Mouse (Mus musculus): ENCODE measurements at regions not wholly inside any gene's neighbourhood (a gene's known extent, or its start where the extent isn't known, plus 50 kb on each side); places are given as distances from the start of the nearest gene placed in this dataset.
A peak's percentile ranks its signal among the peaks of the same experiment; 100 is the strongest.

DNA sequence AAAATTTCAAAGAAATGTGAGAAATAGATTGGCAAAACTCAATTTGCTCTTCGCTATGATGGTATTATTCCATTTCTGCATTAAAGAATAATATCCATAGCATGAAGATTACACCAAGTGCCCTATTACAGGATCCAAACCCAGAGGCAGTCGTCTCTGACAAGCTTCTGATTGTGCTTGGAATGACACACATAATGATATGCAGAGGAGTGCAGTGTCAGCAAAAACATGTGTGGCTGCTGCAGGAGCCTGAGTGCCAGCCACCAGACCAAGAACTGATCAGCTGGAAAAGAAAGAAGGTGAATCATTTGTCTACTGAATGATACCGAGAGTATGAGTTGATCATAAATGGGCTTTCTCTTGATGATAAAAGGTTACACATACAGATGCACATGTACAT is 137.3 kb downstream of the Il15 start:
- ATAC-seq (replicated peaks; ENCODE audit: low FRiP score, low TSS enrichment, poor library complexity, severe bottlenecking), result no peak

GRCm38 (mm10) chr8:82262196-82262595 is 140.8 kb downstream of the Il15 start:
- ATAC-seq (replicated peaks; ENCODE audit: low FRiP score, low TSS enrichment, poor library complexity, severe bottlenecking), result no peak

- ATAC-seq (replicated peaks; ENCODE audit: low FRiP score, low TSS enrichment, poor library complexity, severe bottlenecking), result no peak
Measured at GRCm38 (mm10) chr8:82260613-82261012, 142.4 kb downstream of the Il15 start.

DNA sequence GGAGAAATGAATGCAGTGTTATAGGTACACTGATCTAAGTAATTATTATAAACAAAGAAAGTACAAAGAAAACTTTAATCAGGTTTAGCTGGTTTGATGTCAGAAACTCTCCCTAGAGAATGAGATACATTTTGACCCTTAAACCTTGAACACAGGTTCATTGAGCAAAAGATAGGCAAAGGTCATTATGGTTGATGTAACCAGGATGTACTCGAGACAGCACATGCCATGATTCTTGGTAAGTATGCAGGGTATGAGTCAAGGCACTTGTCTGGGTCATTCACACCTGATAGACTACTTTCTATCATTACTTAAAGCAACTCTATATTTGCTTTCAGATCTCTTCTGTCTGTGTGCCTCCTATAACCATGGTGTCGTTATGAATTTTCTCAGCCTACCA is 147.2 kb downstream of the Il15 start:
- ATAC-seq (replicated peaks; ENCODE audit: low FRiP score, low TSS enrichment, poor library complexity, severe bottlenecking), result no peak

DNA sequence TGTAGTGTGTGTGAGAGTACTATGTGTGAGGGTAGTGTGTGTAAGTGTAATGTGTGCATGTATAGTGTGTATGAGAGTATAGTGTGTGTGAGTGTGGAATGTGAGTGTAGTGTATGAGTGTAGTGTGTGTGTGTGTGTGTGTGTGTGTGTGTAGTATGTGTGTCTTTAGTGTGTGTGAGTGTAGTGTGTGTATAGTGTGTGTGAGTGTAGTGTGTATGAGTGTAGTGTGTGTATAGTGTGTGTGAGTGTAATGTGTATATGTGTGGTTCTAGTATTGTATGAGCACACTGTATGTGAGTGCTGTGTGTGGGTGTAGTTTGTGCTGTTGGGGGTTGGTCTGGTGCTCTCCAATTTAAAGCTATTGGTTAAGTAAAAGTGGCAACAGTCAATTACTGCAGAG is 150.6 kb downstream of the Il15 start:
- ATAC-seq (replicated peaks; ENCODE audit: low FRiP score, low TSS enrichment, poor library complexity, severe bottlenecking), result no peak

DNA sequence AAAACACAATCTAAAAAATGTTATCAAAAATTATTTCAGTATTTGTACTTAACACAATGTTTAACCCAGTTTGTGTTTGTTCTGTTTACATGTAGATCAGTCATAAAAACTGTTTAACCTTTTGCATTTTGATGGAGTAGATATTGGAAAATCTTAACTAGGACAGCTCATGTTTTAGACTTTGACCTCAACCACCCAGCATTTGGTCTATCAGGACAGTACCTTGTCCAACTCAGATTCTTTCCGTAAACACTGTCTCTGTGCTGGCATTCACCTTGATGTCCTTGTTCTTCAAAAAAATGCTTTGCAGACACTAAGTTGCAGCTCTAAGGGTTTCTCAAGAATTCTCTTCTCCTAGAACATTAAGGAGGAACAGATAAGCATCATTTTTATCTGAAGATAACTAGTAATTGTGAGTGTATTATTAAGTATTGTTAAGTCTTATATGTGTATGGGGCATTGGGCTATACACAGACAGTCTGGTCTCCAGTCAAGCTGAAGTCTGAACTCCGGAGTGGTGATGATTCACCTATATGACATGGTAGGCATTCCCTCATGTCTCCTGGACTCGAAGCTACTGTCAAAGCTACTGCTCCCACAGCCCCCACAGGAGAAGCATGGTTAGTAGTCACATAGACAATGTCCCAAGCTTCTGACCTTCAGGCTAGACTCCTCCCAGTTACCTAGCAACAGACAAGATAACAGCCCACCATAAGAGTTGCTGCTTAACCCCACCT is 153.0 kb downstream of the Il15 start:
- ATAC-seq (replicated peaks; ENCODE audit: low FRiP score, low TSS enrichment, poor library complexity, severe bottlenecking), result no peak

GRCm38 (mm10) chr8:82244076-82244475 is 158.9 kb downstream of the Il15 start:
- ATAC-seq (replicated peaks; ENCODE audit: low FRiP score, low TSS enrichment, poor library complexity, severe bottlenecking), result no peak

DNA sequence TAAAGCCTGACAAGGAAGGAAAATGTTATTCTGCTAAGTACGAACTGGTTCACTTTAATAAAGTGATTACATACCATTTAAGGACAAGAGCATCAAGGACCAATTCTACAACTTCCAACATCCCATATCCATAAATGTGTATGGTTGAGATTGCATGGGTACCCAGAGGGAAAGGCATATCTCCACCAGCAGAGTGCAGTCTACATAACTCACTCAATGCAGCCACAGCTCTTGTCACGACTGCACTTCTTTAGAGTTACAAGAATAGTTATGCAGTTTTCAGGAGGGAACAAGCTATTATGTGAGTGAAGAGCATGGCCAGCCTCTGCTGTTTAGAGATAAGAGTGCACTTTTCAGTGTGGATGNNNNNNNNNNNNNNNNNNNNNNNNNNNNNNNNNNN is 173.1 kb downstream of the Il15 start:
- no peak for ATAC-seq (replicated peaks; ENCODE audit: low FRiP score, low TSS enrichment, poor library complexity, severe bottlenecking)

GRCm38 (mm10) chr8:82201746-82202145 is 201.3 kb downstream of the Il15 start:
- ATAC-seq (replicated peaks; ENCODE audit: low FRiP score, low TSS enrichment, poor library complexity, severe bottlenecking), result no peak

DNA sequence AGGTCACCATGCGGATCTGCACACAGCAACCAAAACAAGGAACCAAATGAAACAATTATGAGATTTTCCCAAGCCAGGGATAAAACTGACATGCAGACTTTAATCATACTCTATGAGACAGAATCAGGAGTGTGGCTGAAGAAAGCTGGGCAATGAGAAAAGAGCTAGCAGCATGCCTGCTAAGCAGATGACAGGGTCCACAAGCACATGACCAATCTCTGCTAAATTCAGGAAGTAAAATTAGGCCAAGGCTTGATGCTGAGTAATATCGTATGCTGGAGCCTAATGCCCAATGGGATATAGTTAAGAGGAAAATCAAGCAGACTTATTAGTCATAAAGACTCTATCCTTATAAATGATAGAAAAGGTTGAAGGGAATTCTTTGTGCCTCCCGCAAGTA is 202.8 kb downstream of the Il15 start:
- no peak for ATAC-seq (replicated peaks; ENCODE audit: low FRiP score, low TSS enrichment, poor library complexity, severe bottlenecking)

DNA sequence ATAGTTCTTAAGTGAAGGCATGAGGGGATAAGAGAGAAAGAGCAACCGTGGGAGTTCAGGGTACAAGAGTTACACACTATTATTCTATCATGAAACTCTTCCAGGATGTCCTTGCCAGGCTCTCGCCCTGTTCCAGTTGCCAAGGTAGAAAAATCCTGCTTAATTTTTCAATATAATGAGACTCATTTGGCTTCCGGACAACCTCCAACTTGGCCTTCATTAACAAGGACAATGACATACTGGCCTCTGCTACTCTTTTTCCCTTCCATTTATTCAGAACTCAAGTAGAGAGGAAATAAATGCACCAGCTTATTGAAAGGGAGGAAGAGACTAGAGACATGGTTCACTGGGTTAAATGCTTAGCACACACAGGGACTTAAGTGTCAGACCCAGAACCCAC is 206.5 kb downstream of the Il15 start:
- ATAC-seq (replicated peaks; ENCODE audit: low FRiP score, low TSS enrichment, poor library complexity, severe bottlenecking), result no peak

DNA sequence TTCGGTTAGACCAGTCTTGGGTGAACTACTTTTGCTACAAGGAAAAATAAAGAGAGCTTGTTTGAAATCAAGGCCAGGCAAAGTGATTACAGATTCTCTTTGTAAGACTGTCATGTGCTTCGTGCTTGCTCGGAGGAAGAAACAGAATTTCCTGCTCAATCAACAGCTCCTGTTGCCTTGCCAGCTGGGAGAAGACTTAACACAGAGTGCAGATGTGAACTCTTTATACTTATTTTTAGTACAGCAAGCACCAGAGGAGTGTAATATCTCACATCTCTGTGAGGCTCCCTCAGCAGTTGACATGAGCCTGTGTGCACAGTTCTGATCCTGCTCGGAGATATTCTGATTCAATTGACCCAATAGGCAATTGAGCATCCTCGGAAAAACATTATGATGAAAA is 207.9 kb downstream of the Il15 start:
- no peak for ATAC-seq (replicated peaks; ENCODE audit: low FRiP score, low TSS enrichment, poor library complexity, severe bottlenecking)

DNA sequence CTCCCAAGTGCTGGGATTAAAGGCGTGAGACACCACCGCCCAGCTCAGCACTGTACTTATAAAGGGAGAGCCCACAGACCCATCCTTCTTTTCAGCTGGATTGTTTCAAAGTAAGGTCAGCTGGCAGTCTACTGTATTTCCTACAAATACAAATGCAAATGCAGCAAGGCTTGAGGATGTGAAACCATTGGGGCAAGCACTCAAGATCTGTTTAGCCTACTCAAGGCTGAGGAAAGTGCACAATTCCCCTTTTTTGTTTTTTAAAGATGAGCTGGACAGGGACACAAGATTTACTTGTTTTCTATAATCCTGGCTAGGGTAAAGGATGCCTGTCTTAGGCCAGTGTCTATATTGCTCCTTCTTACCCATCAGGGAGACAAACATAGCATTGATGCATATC is 212.0 kb downstream of the Il15 start:
- ATAC-seq (replicated peaks; ENCODE audit: low FRiP score, low TSS enrichment, poor library complexity, severe bottlenecking), result no peak

GRCm38 (mm10) chr8:82187138-82187880 is 215.7 kb downstream of the Il15 start:
- no peak for ATAC-seq (replicated peaks; ENCODE audit: low FRiP score, low TSS enrichment, poor library complexity, severe bottlenecking)

GRCm38 (mm10) chr8:82184022-82184421 is 219.0 kb downstream of the Il15 start:
- ATAC-seq (replicated peaks; ENCODE audit: low FRiP score, low TSS enrichment, poor library complexity, severe bottlenecking), result peak; percentile 59

All from megakaryocyte-erythroid progenitor cell, adult 5-6 weeks (primary cell).